9 mouse cellular contexts compared by ENCODE assay signal in the genomic region with DNA sequence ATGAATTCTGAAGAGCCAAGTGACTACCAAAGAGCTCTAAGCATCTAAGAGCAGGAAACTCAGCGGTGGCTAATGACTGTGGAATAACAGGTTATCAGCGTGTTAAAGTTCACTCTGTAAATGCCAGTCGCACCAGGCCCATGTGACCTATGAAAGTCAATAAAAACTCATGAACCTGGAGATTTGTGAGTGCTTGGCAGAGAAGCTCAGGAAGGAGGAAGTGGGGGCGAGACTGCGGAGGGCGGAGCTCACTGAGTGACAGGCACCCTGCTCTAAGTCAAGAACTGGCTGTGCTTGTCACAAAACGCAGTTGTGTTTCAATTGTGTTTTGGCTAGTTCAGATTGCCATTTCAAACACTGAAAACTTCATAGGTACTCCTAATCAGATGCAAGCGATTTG.
A peak's percentile ranks its signal among the peaks of the same experiment; 100 is the strongest.
DNase-seq lines count a peak whose midpoint lies in the region; ATAC-seq and TF ChIP-seq lines count a peak whose summit lies in the region.
"Had no signal": no experiment of that assay in that cellular context is flagged by ENCODE, and none has a peak within 500 bp of the region (broad histone marks: within the 10 kb centered on the region; RNA-seq: fewer than 3 reads in every experiment).

No protein-coding gene starts in this region.

- intact Hi-C loops in gastrocnemius, adult 2 months (cut with DNase I): no loop called here

- no peaks in the 10 kb centered on the region for H3K9me3 ChIP-seq in MEL (replicated peaks; ENCODE audit: insufficient read depth, low read length)
- H3K9me3 ChIP-seq: midbrain, embryonic 12.5 days had no signal

- peak; percentile 38 for DNase-seq in CD4-positive helper T cell, adult 2 months (ENCODE audit: low read depth, low spot score)
- peak; percentile 70 for DNase-seq in MEL (ENCODE audit: low read depth, low spot score)
- peak; percentile 58 for DNase-seq in kidney, postnatal 14 days
- no peak for DNase-seq in c-Kit-positive CD71-positive TER-119-positive erythroid progenitor cells, embryonic 14.5 days (ENCODE audit: low spot score)
- DNase-seq in gastrocnemius, adult 2 months: no peak
- no peak for DNase-seq in yolk sac, embryonic 10.5 days (ENCODE audit: low spot score)
- DNase-seq in layer of hippocampus, postnatal 25 days (ENCODE audit: extremely low spot score in 1 of 2, low spot score in 1 of 2): no peak

- H3K4me1 ChIP-seq in MEL (ENCODE audit: control insufficient read depth in 1 of 2, insufficient read depth in 2 of 2, low read length in 2 of 2): peaks cover 0 to 3% of the 10 kb centered on the region in 2 experiments; a peak in 2 of 4 replicates
- H3K4me1 ChIP-seq: midbrain, embryonic 12.5 days had no signal

- no peak overlapping the region for H3K27ac ChIP-seq in MEL (ENCODE audit: control insufficient read depth, low read depth, low read length)
- H3K27ac ChIP-seq in gastrocnemius, adult 2 months: no peak overlapping the region
- H3K27ac ChIP-seq: midbrain, embryonic 12.5 days had no signal

- TF ChIP-seq EP300 in MEL (IDR thresholded peaks at IDR 0.05; ENCODE audit: low read depth in 1 of 2, low read length in 2 of 2): no peak

- no peak for TF ChIP-seq POLR2A in MEL (IDR thresholded peaks at IDR 0.05; ENCODE audit: control insufficient read depth in 1 of 2, insufficient read depth in 1 of 2, low read depth in 1 of 2, low read length in 2 of 2, poor library complexity in 1 of 2)

- no peaks in the 10 kb centered on the region for H3K79me2 ChIP-seq in MEL (ENCODE audit: control insufficient read depth, insufficient read depth, low read length, poor library complexity)

- H3K27me3 ChIP-seq in MEL (ENCODE audit: control insufficient read depth in 1 of 2, insufficient read depth in 2 of 2, low read length in 2 of 2): no peaks in the 10 kb centered on the region
- H3K27me3 ChIP-seq: midbrain, embryonic 12.5 days had no signal

- no peak for TF ChIP-seq RAD21 in MEL (IDR thresholded peaks at IDR 0.05; ENCODE audit: low read depth, low read length)

- H3K4me3 ChIP-seq in MEL (ENCODE audit: control insufficient read depth in 1 of 2, insufficient read depth in 1 of 2, low read depth in 2 of 2, low read length in 2 of 2): no peak overlapping the region
- H3K4me3 ChIP-seq in gastrocnemius, adult 2 months: no peak overlapping the region
- H3K4me3 ChIP-seq: midbrain, embryonic 12.5 days had no signal

- no peak overlapping the region for H3K9ac ChIP-seq in MEL (ENCODE audit: control insufficient read depth, low read depth, low read length, poor library complexity, severe bottlenecking)
- H3K9ac ChIP-seq: midbrain, embryonic 12.5 days had no signal

- peaks cover 0 to 2% of the 10 kb centered on the region in 2 experiments; a peak in 1 of 4 replicates for H3K36me3 ChIP-seq in MEL (ENCODE audit: control insufficient read depth in 1 of 2, insufficient read depth in 2 of 2, low read length in 2 of 2)

- peak; percentile 83 for ATAC-seq in megakaryocyte-erythroid progenitor cell, adult 5-6 weeks (replicated peaks; ENCODE audit: low FRiP score, low TSS enrichment, poor library complexity, severe bottlenecking)

- TF ChIP-seq CTCF in MEL (IDR thresholded peaks at IDR 0.05 in 2 of 3, conservative IDR thresholded peaks at IDR 0.05 in 1 of 3; ENCODE audit: control insufficient read depth in 1 of 3, insufficient read depth in 1 of 3, low read depth in 2 of 3, low read length in 3 of 3, poor library complexity in 1 of 3, severe bottlenecking in 1 of 3): no peak
- TF ChIP-seq CTCF in gastrocnemius, adult 2 months (IDR thresholded peaks at IDR 0.05): no peak

TF ChIP-seq in MEL, 35 proteins besides CTCF, POLR2A, EP300 and RAD21:
- TF ChIP-seq GATA1 (IDR thresholded peaks at IDR 0.05; ENCODE audit: low read depth, low read length) (no peak), SIN3A (IDR thresholded peaks at IDR 0.05; ENCODE audit: low read length) (no peak), ELF1 (IDR thresholded peaks at IDR 0.05; ENCODE audit: low read depth, low read length) (peak; percentile 27; the same call in 1 of the 2 replicates), SMC3 (IDR thresholded peaks at IDR 0.05; ENCODE audit: low read depth, low read length) (no peak), KAT2A (conservative IDR thresholded peaks at IDR 0.05; ENCODE audit: low read depth, low read length) (no peak), CHD2 (IDR thresholded peaks at IDR 0.05; ENCODE audit: low read length) (no peak), USF1 (IDR thresholded peaks at IDR 0.05; ENCODE audit: low read depth, low read length) (peak; percentile 63; the same call in 1 of the 2 replicates), ZKSCAN1 (IDR thresholded peaks at IDR 0.05; ENCODE audit: low read depth, low read length) (no peak), CHD1 (IDR thresholded peaks at IDR 0.05; ENCODE audit: low read depth, low read length) (no peak)

Comparison
In these comparisons a context has a peak if more than half of its experiments do, and no peak if none do; other contexts are left out.
1. DNase-seq: peak in CD4-positive helper T cell, adult 2 months (single experiment), MEL (single experiment) and kidney, postnatal 14 days (single experiment); none in c-Kit-positive CD71-positive TER-119-positive erythroid progenitor cells, embryonic 14.5 days (single experiment), gastrocnemius, adult 2 months (single experiment), yolk sac, embryonic 10.5 days (single experiment) and layer of hippocampus, postnatal 25 days (0 of 2).